Mouse (Mus musculus) heart, adult 2 months (tissue): ENCODE data around the gene Cd81.

Experiments used
- CTCF ChIP-seq: fragments of 200-600 bp; IDR thresholded peaks from 2 replicates; pipeline ENCODE4 v1.8.1; 2022; ENCODE audit warnings: antibody characterized with exemption, mild to moderate bottlenecking, moderate library complexity
- POLR2A ChIP-seq: fragments of 200-500 bp; IDR thresholded peaks from 2 replicates; pipeline ENCODE4 v1.6.1; 2011; ENCODE audit warnings: mild to moderate bottlenecking, low read depth, low read length, control low read depth; ENCODE audit not compliant: insufficient read depth

DNA sequence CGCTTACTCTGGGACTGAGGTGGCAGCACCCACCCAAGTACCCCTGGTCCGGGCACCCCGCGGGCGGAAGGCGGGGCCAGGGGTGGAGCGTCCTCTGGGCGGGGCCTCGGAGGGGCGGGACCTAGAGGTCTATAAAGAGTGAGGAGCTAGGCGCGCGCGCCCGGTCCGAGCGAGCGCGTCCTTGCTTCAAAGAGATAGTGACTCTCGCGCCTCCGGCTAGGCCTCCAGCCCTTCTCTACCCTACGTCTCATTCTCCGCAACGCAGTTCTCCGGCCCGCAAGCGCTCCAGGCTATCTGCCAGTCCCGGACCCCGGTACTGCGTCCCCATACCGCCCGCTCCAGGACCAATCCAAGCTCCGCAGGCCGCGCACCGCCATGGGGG lies at the start of gene Cd81:
- no peak for TF ChIP-seq CTCF
- TF ChIP-seq POLR2A: peak; percentile 100
